Mouse (Mus musculus) C2C12 (cell line): ENCODE data around the gene Dbndd2.

Source experiments
- CTCF ChIP-seq: IDR thresholded peaks from one replicate; pipeline ENCODE4 v1.5.1; 2011; ENCODE audit not compliant: control insufficient read depth, insufficient read depth, insufficient read length
- MAX ChIP-seq: IDR thresholded peaks from one replicate; pipeline ENCODE4 v1.6.1; 2011; ENCODE audit warnings: mild to moderate bottlenecking, control low read depth
- MYOD1 ChIP-seq: IDR thresholded peaks from one replicate; pipeline ENCODE4 v1.6.1; 2011; ENCODE audit warnings: low read depth; ENCODE audit not compliant: control insufficient read depth, insufficient read length
- USF1 ChIP-seq: IDR thresholded peaks from one replicate; pipeline ENCODE4 v1.6.1; 2011; ENCODE audit warnings: low read depth, mild to moderate bottlenecking, control low read depth, moderate library complexity

- TF ChIP-seq CTCF (no peak), USF1 (no peak), MAX (no peak), MYOD1 (no peak)
These were observed 19.9 kb downstream of the Dbndd2 start for GRCm38 (mm10) chr2:164505619-164506347.
